In genomic region chr9:59588710-59589671, GRCm38 (mm10) we compare ENCODE assay signal across 7 mouse cellular contexts. TPM values are rescaled to one million over a fixed set of nuclear protein-coding genes. Genes with fewer than 3 reads are reported as not detected.
DNase-seq lines count a peak whose midpoint lies in the region; ATAC-seq lines count a peak whose summit lies in the region.

No protein-coding gene starts in this region.

- no peaks in the 10 kb centered on the region for H3K36me3 ChIP-seq in forebrain, embryonic 16.5 days (ENCODE audit: control insufficient read depth, insufficient read depth)

- WGBS in forebrain, embryonic 16.5 days, result 17% methylated on average over 12 of the region's 12 CpGs

- peak overlapping the region; percentile 60 for H3K4me2 ChIP-seq in forebrain, embryonic 16.5 days (ENCODE audit: low read length)

- peaks cover 28% of the 10 kb centered on the region for H3K4me1 ChIP-seq in forebrain, embryonic 16.5 days (replicated peaks; ENCODE audit: control insufficient read depth, insufficient read depth, low read length)

- H3K27ac ChIP-seq in forebrain, embryonic 16.5 days (ENCODE audit: low read length), result peak overlapping the region; percentile 92

- peak overlapping the region; percentile 23; the same call in 1 of the 2 replicates for H3K9ac ChIP-seq in forebrain, embryonic 16.5 days (replicated peaks; ENCODE audit: low read depth, low read length)

- no peaks in the 10 kb centered on the region for H3K9me3 ChIP-seq in forebrain, embryonic 16.5 days (ENCODE audit: control insufficient read depth, low read length)

- ATAC-seq in forebrain, embryonic 16.5 days, result peak; percentile 91

- H3K27me3 ChIP-seq in forebrain, embryonic 16.5 days (replicated peaks; ENCODE audit: control insufficient read depth, insufficient read depth, low read length), result no peaks in the 10 kb centered on the region

- H3K4me3 ChIP-seq in forebrain, embryonic 16.5 days (replicated peaks; ENCODE audit: low read length), result peak overlapping the region; percentile 31

- DNase-seq in embryo, embryonic 10 days (ENCODE audit: low spot score), result peak; percentile 65
- peak; percentile 80 for DNase-seq in left cerebral cortex, adult 11 months (ENCODE audit: low spot score)
- DNase-seq in retina, embryonic 14.5 days (ENCODE audit: low spot score), result peak; percentile 33
- DNase-seq in urinary bladder, postnatal 10 days (ENCODE audit: low spot score), result no peak
- DNase-seq in natural killer cell, adult 2 months (ENCODE audit: low spot score in 2 of 2), result no peak
- DNase-seq in c-Kit-positive CD71-positive TER-119-positive erythroid progenitor cells, embryonic 14.5 days (ENCODE audit: low spot score), result no peak

RNA-seq across cellular contexts. Expression of gene Celf6, which starts 11.3 kb away (rescaled TPM):
- polyA plus RNA-seq in forebrain, embryonic 16.5 days (2015; fragmentation: Nextera tagmentation; extraction: Ambion mirVana), result 29.5 and 42.0 TPM in 2 replicates

RNA-seq across cellular contexts. Expression of gene Parp6, which starts 28.1 kb away (rescaled TPM):
- polyA plus RNA-seq in forebrain, embryonic 16.5 days (2015; fragmentation: Nextera tagmentation; extraction: Ambion mirVana), result 204 and 232 TPM in 2 replicates

RNA-seq across cellular contexts. Expression of gene Tmem202, which starts 49.3 kb away (rescaled TPM):
- 0.45 and 0.58 TPM in 2 replicates for polyA plus RNA-seq in forebrain, embryonic 16.5 days (2015; fragmentation: Nextera tagmentation; extraction: Ambion mirVana)

RNA-seq across cellular contexts. Expression of gene Hexa, which starts 49.7 kb away (rescaled TPM):
- polyA plus RNA-seq in forebrain, embryonic 16.5 days (2015; fragmentation: Nextera tagmentation; extraction: Ambion mirVana), result 51.3 and 55.7 TPM in 2 replicates

Comparison
In these comparisons a context has a peak if more than half of its experiments do, and no peak if none do; other contexts are left out.
1. DNase-seq: peak in embryo, embryonic 10 days (single experiment), left cerebral cortex, adult 11 months (single experiment) and retina, embryonic 14.5 days (single experiment); none in urinary bladder, postnatal 10 days (single experiment), natural killer cell, adult 2 months (0 of 2) and c-Kit-positive CD71-positive TER-119-positive erythroid progenitor cells, embryonic 14.5 days (single experiment).